Mouse (Mus musculus) adrenal gland, postnatal 0 days (tissue): Measurements from ENCODE around the gene Cpxm1. TPM values are rescaled to one million over a fixed set of nuclear protein-coding genes. Genes with fewer than 3 reads are reported as not detected.

Source experiments
- polyA plus RNA-seq: library from polyadenylated mRNA; unstranded; fragments of >200 nt; fragmentation: Nextera tagmentation; extraction: Ambion mirVana; gene quantifications from 2 replicates; pipeline ENCODE4 v1.2.1, GENCODE M21; 2015

Gene Cpxm1
- polyA plus RNA-seq: 26.7 and 37.1 TPM in 2 replicates

DNA sequence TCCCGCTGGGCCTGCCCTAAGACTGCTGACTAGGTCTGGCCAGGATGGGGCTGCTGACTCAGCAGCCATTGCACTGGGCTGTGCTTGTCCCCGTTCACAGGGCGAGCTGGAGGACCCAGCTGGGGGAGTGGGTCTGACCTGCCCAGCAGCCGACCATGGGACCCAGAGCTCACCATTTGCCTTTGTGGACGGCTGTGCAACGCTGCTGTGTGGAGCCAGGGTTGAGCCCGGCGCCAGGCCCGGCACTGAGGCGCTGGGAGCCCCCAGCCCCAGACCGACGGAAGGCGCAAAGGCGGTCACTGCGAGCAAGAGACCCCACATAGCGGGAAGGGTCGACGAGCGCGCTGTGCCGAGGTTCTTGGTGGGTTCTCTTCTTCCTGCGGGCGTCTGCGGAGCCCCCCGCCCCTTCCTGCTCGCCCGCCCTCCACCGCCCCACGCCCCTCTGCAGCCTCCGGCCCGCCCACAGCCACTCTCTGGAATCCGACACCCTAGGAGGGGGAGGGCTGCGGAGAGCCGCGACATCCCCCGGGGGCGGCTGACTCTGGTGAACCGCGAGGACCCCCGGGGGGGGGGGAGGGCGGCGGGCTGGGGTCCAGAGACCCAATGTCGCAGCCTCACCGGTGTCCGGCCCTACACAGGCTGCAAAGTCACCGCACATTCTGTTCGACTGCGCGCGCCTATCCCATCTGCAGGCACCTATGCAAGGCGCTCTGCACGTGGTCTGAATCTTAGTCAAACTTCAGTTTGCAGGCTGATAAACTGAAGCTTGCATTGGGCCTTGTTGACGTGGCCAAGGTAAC, at the start of gene Cpxm1:
Gene Cpxm1 (minus strand): TSS at position 389 of the 800 bp plus-strand sequence.

DNA sequence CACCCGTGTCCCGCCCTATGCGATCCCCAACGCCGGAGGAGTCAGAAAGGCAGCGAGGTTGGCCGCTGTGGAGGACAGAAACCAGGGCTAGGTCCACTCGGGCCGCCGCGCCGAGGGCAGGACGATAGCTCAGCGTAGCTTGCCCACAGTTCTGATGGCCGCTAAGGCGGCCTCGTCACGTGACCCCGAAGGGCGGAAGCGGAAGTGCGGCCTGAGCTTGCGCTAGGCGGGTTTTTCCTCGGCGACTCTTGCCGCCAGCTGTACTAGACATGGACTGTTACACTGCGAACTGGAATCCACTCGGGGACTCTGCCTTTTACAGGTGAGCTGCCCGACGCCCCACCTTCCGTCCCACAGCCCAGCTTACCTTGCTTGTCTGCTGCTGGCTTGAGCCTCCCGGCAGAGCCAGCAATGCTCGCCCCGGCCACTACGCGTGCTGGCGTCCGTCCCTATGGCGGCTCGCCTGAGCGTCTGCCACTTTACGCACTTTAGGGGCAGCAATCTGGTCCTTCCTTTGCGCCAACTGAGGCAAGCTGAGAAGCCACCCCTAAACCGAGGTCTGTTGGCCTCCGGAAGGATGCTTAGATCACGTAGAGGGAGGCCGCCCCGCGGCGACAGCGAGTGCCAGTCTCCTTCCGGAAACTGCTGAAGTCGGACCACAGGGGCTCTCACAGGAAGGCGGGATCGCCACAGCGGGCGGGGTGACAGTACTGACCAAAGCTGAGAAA, 26.9 kb upstream of the Cpxm1 start, which contains the start of the genes Vps16 and Pced1a:
Gene Vps16 (plus strand): TSS at position 214 of the 728 bp plus-strand sequence.
Gene Pced1a (minus strand): TSS at position 576 of the 728 bp plus-strand sequence.

DNA sequence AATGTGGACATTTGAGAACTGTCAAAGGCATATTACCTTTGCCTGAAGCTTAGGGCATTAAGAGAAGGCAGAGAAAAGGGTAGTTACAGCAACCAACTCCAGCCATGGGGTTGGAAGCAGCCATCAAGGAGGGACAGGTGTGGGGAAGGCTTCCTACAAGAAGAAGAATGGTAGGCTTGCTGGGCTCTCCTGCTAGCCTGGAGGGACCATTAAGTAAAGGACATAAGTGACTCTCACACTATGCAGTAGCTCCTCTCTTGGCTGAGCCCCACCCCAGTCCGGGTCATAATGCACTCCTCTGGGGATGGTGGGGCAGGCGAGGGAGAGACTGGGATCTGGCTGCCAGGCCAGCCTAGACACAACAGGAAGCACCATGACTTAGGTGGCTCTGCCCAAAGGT, 8.8 kb upstream of the Cpxm1 start, which contains the start of gene Tmem239:
Gene Tmem239 (plus strand): TSS at position 301 of the 400 bp plus-strand sequence.

DNA sequence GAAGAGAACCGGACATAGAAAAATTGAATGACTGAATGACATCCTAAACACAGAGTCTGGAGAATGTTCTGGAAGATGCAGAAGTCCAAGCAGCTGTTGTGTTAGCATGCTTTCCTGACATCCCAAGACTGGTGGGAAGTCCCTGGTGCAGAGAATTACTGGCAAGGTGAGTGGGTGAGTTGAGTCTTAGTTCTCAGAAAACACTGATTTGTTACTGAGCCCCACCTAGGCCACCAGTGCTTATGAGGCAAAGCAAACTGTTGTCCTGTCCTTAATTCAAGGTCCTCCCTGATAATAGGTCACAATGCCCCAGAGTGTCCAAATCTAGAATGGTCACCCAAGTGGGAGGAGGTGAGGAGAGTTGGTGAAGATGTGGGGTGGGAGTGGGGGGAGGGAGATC, 7.6 kb upstream of the Cpxm1 start, which contains the start of the genes Gm28372 and 1700020A23Rik:
Gene Gm28372 (plus strand): TSS at position 301 of the 400 bp plus-strand sequence.
Gene 1700020A23Rik (plus strand): TSS at position 321 of the 400 bp plus-strand sequence.

Other genes with a start within 250 kb of the Cpxm1 start
- gene Snrpb, start 218.2 kb downstream of the Cpxm1 start, polyA plus RNA-seq: 329 and 360 TPM in 2 replicates
- not detected in 2 replicates for gene Tmc2, start 202.4 kb downstream of the Cpxm1 start, polyA plus RNA-seq
- 83.8 and 131 TPM in 2 replicates for gene Nop56, start 123.1 kb downstream of the Cpxm1 start, polyA plus RNA-seq
- 134 and 179 TPM in 2 replicates for gene Idh3b, start 113.0 kb downstream of the Cpxm1 start, polyA plus RNA-seq
- gene Ebf4, start 102.4 kb downstream of the Cpxm1 start, polyA plus RNA-seq: 3.4 and 4.7 TPM in 2 replicates
- gene Gm28372, start 7.7 kb upstream of the Cpxm1 start, polyA plus RNA-seq: not detected in 2 replicates
- 0.39 TPM in 1 of 2 replicates, not detected in the other for gene 1700020A23Rik, start 7.7 kb upstream of the Cpxm1 start, polyA plus RNA-seq
- gene Tmem239, start 8.9 kb upstream of the Cpxm1 start, polyA plus RNA-seq: 0.10 TPM in 1 of 2 replicates, not detected in the other
- gene Vps16, start 26.8 kb upstream of the Cpxm1 start, polyA plus RNA-seq: 39.7 and 58.6 TPM in 2 replicates
- gene Pced1a, start 27.1 kb upstream of the Cpxm1 start, polyA plus RNA-seq: 8.3 and 11.9 TPM in 2 replicates
- 81.1 and 88.3 TPM in 2 replicates for gene Ptpra, start 52.7 kb upstream of the Cpxm1 start, polyA plus RNA-seq
- 69.6 and 92.3 TPM in 2 replicates for gene Mrps26, start 166.2 kb upstream of the Cpxm1 start, polyA plus RNA-seq
- 0.25 and 0.28 TPM in 2 replicates for gene Oxt, start 178.6 kb upstream of the Cpxm1 start, polyA plus RNA-seq
- gene Avp, start 185.0 kb upstream of the Cpxm1 start, polyA plus RNA-seq: not detected in 2 replicates
- gene Fastkd5, start 232.5 kb upstream of the Cpxm1 start, polyA plus RNA-seq: 5.9 and 7.2 TPM in 2 replicates
- gene Ubox5, start 232.5 kb upstream of the Cpxm1 start, polyA plus RNA-seq: 5.8 and 7.4 TPM in 2 replicates
- 1.9 and 3.1 TPM in 2 replicates for gene Lzts3, start 245.2 kb upstream of the Cpxm1 start, polyA plus RNA-seq